Mouse (Mus musculus) cortical plate, adult 2 months (tissue): ENCODE measurements around the gene Ripk1. TPM values are rescaled to one million over a fixed set of nuclear protein-coding genes. Genes with fewer than 3 reads are reported as not detected.

Source experiments
- H3K27ac ChIP-seq: fragments of 200-500 bp; 2 replicates; pipeline ENCODE4 v1.5.1; 2012; ENCODE audit warnings: low read length, control low read depth, inconsistent platforms; ENCODE audit not compliant: insufficient read depth
- H3K4me1 ChIP-seq: fragments of 200-500 bp; 2 replicates; pipeline ENCODE4 v1.6.1; 2011; ENCODE audit warnings: low read length; ENCODE audit not compliant: control insufficient read depth, insufficient read depth
- H3K4me3 ChIP-seq: fragments of 200-500 bp; 2 replicates; pipeline ENCODE4 v1.5.1; 2011; ENCODE audit warnings: mild to moderate bottlenecking, low read length, control low read depth; ENCODE audit not compliant: insufficient read depth
- CTCF ChIP-seq: fragments of 200-500 bp; IDR thresholded peaks from 2 replicates; pipeline ENCODE4 v1.5.1; 2011; ENCODE audit warnings: mild to moderate bottlenecking, control low read depth, low read length; ENCODE audit not compliant: insufficient read depth; ENCODE audit errors: extremely low read depth
- POLR2A ChIP-seq: fragments of 200-500 bp; IDR thresholded peaks from 2 replicates; pipeline ENCODE4 v1.6.1; 2011; ENCODE audit warnings: mild to moderate bottlenecking, low read length, control low read depth; ENCODE audit not compliant: insufficient read depth; ENCODE audit errors: extremely low read depth
- polyA plus RNA-seq: library from polyadenylated mRNA; depleted of rRNA; stranded (reverse); fragments of >200 nt; gene quantifications from 2 replicates; pipeline ENCODE4 v1.2.3, GENCODE M21; 2012

Ripk1 gene
- polyA plus RNA-seq, 1 experiment: 2.8 TPM

DNA sequence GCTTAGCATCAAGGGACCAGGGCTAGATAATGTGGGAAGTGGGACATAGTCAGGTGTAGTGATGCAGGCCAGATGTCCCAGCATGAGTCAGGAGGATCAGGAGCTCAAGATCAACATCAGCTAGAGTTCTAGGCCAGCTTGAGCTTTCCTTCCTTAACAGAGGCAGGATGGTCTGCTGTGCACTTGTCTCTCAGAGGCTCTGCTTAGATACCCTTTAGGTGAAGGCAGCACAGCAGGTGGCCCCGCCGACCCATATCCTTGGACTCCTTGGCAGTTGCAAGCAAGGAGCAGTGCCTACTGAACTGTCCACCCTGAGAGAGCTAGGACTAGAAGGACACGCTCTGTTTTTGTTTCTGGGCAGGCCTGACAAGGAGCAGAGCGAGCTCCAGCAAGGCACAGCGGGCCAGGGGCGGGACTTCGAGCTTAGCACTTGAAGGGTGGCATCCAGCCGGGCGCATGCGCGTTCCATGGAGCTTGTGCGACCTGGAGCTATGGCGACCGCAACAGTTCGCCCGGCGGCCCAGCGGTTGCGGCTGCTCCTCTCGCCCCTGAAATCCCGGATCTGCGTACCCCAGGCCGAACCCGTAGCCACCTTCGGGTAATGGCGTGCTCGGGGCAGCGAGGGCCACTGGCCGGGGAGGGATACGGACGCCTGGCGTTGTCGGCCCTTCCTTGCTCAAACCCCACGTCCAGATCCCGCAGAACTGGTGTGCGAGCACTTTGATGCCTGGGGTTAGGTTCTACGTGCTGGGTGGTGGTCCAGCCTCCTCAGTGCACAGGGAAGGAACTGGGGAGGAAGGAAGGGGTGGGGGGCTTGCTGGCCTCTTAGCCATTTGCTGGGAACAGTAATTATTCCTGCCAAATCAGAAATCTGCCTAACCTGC lies 35.3 kb downstream of the Ripk1 start, which contains the start of gene Bphl:
Gene Bphl, plus strand, starts transcription at position 426 of the 884 bp plus-strand sequence.
- H3K4me1 ChIP-seq: peaks cover 3% of the 10 kb centered on the region
- no peak for TF ChIP-seq CTCF
- TF ChIP-seq POLR2A: peak; percentile 88
- peak within 1 kb of the TSS; percentile 42 for H3K27ac ChIP-seq
- H3K4me3 ChIP-seq: peak within 1 kb of the TSS; percentile 72

DNA sequence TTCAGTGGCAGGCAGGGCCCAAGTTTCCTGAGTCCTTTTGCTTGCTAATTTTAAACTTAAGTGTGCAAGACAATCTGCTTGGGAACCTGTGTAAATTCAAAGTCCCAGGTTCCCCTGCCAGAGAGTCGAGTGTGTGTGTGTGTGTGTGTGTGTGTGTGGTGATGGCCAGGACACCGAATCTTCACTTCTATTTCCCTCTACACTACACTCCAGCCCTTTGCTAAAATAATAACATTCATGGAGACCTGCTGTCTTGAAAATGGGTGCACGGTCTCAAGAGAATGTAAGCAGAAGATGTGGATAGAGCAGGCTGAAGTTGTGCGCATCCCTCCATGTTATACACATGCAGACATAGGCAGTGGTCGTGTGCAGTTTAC lies 35.9 kb downstream of the Ripk1 start:
- H3K4me3 ChIP-seq: peak overlapping the region; percentile 72
- H3K27ac ChIP-seq: no peak overlapping the region; the same call in 1 of the 2 replicates
- TF ChIP-seq CTCF (no peak), POLR2A (no peak)
- H3K4me1 ChIP-seq: peaks cover 3% of the 10 kb centered on the region

DNA sequence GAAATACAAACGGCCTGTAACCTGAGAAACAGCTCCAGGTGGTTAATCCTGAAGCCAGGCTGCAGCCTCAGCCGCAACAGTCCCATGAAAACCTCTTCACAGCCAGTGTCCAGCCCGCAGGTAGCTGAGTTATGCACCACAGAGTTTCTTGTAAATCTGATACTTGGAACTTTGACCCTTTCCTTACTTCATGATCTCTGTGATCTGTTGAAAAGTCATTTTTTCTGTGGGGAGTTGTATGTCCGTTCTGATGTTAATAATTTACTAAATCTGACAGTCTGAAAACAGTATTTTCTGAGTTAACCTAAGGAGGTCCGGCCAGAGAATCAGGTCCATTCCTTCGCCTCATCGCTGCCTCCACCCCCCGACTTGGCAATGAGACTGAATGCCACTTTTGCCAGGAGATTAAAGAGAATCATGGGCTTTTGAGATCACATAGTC lies 36.8 kb downstream of the Ripk1 start:
- Histone ChIP-seq H3K4me1 (peaks cover 3% of the 10 kb centered on the region), H3K27ac (no peak overlapping the region), H3K4me3 (no peak overlapping the region)
- TF ChIP-seq CTCF (no peak), POLR2A (no peak)

DNA sequence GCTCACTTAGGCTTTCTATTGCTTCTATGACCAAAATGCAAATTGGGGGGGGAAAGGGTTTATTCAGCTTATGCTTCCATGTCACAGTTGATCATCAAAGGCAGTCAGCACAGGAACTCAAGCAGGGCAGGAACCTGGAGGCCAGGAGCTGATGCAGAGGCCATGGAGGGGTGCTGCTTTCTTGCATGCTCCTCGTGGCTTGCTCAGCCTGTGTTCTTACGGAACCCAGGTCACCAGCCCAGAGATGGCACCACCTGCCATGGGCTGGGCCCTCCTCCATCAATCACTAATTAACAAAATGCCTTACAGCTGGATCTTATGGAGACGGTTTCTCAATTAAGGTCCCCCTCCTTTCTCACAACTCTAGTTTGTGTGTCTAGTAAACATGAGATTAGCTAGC lies 37.9 kb downstream of the Ripk1 start:
- no peak overlapping the region for H3K4me3 ChIP-seq
- H3K4me1 ChIP-seq: peaks cover 3% of the 10 kb centered on the region
- no peak overlapping the region for H3K27ac ChIP-seq
- TF ChIP-seq CTCF (no peak), POLR2A (no peak)

DNA sequence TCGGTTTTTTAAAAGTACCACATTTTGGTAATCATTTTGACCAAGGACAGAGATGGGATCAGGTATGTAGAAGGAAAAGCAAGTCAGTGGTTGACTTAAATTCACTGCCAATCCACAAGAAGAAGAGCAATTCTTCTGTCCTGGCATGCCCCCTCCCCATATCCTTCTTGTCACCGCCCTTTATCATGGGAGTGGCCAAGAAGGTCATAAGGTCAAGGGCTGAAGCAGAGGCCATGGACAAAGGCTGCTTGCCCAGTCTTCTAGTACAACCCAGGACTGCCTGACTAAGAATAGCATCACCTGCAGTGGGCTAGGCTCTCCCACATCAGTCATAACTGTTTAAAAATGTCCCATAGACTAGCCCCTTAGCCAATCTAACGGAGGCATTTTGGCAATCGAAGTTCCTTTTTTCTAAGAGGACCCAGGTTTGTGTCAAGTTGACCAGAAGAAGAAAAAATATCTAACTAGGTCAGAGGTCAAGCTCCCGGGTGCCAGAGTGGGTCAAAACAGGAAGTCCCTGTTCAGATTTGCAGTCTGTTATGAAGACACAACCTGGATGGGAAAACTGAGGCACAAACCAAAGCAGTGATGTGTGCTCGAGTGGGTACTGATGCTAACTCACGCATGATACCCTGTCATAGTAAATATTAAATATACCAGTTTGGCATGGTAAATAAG lies 41.7 kb downstream of the Ripk1 start:
- no peak overlapping the region for H3K4me3 ChIP-seq
- no peak for TF ChIP-seq POLR2A
- TF ChIP-seq CTCF: no peak
- H3K4me1 ChIP-seq: peaks cover under 1% of the 10 kb centered on the region; the same call in 1 of the 2 replicates
- H3K27ac ChIP-seq: no peak overlapping the region

DNA sequence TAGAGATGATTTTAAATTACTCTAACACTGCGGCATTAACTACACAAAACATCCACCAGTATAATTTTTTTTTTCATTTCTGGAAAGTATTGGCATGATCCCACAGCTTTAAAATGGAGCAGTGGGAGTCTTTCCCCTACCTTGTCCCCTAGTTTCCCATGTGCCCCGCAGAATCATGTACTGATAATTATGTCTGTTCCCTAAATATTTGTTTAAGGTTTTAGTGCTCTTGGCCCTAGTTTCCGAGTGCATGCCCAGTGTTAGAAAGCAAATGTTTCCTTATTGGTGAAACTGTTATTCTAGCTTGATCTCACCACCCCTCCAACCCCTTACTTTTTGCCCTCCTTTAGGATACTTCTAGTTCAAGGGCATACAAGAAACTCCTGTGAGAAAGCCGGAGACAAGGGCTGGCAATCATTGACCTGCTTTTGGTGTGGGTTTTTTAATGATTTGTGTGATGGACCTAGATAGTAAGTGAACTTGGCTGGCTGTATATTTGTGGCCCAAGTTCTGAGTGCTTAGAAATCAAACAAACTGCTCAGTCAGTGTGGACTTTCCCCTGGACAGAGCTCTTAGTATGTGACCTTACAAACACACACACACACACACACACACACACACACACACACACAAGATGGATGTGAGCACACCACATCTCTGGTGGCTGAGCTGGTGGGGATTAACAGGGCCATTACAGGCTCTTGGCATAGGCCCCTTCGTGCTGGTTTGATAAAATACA lies 43.5 kb downstream of the Ripk1 start:
- H3K4me1 ChIP-seq: peaks cover 4% of the 10 kb centered on the region
- no peak overlapping the region for H3K4me3 ChIP-seq
- TF ChIP-seq CTCF: no peak
- TF ChIP-seq POLR2A: no peak
- no peak overlapping the region for H3K27ac ChIP-seq

DNA sequence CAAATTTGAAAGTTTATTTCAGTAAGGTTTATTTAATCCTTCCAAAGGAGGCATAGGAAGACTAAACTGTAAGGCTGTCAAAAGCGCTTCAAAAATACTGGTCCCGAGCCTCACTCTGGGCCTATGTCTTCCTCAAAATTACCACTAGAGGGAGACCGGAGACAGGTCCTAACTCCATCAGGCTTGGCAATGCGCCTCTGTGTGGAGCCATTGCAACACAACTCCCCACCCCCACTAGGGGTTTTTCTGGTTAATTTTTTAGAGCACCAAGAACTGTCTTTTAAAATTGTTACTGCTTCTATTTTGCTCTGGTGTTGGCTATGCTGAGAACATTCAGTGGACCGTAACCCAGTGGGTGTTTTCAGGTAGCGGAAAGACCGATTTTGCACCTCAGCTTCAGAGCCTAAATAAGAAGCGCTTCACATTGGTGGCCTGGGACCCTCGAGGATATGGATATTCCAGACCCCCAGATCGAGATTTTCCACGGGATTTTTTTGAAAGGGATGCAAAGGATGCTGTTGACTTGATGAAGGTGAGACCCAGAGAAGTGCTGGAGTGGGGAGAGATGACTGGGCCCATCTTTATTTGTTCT lies 44.4 kb downstream of the Ripk1 start:
- no peak overlapping the region for H3K27ac ChIP-seq
- H3K4me3 ChIP-seq: no peak overlapping the region
- TF ChIP-seq CTCF (peak; percentile 94), POLR2A (no peak)
- peaks cover 4% of the 10 kb centered on the region for H3K4me1 ChIP-seq

DNA sequence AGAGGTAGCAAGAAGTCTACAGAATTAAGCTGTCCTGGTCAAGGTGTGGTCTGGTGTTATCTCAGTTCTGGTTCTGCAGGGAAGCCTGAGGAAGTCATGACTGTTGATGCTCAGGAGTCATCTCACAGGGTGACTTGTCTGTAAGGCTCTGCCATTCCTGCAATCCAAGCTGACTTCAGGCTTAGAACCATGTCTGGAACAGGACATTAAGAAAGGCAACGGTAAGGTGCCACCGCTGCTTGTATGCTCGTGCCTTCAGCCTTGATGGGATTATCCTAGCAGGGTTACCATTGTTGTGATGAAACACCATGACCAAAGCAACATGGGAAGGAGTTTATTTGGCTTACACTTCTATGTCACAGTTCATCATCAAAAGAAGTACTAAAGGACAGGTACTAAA lies 45.4 kb downstream of the Ripk1 start:
- TF ChIP-seq CTCF (no peak), POLR2A (no peak)
- no peak overlapping the region for H3K4me3 ChIP-seq
- peaks cover 4% of the 10 kb centered on the region for H3K4me1 ChIP-seq
- no peak overlapping the region for H3K27ac ChIP-seq

DNA sequence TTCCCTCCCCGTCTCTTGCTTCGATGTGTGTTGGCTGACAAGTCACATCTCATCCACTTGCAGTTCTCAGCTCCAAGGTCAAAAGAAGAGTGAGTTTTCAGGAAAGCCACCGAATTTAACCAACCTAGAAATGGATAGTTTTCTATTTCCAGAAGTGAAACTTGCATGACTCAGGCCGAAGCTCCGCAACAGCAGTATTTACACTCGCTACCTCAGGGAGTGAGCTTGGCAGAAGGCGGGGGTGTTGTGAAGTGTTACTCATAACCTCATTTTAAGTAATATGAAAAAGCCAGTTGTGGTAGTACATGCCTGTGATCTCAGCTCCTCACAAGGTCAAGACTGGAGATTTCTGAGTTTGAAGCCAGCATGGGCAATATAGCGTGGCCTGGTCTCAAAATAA lies 48.3 kb downstream of the Ripk1 start:
- Histone ChIP-seq H3K27ac (no peak overlapping the region), H3K4me1 (peaks cover 4% of the 10 kb centered on the region), H3K4me3 (no peak overlapping the region)
- TF ChIP-seq POLR2A (no peak), CTCF (no peak)
